Mouse (Mus musculus) cerebellum, adult (tissue): Measurements from ENCODE around the gene Kcng3.

Experiments
- ATAC-seq: cut with Nextera tagmentation; 2 replicates; pipeline ENCODE4 v1.9.2; 2017; ENCODE audit warnings: mild to moderate bottlenecking, moderate library complexity, mixed read lengths; ENCODE audit not compliant: insufficient number of reproducible peaks, low FRiP score, low TSS enrichment

The Kcng3 gene

GRCm38 (mm10) chr17:83562153-83563010, 69.3 kb downstream of the Kcng3 start:
- ATAC-seq = no peak

- ATAC-seq = no peak
Observed at GRCm38 (mm10) chr17:83559081-83559480, 72.6 kb downstream of the Kcng3 start.

DNA sequence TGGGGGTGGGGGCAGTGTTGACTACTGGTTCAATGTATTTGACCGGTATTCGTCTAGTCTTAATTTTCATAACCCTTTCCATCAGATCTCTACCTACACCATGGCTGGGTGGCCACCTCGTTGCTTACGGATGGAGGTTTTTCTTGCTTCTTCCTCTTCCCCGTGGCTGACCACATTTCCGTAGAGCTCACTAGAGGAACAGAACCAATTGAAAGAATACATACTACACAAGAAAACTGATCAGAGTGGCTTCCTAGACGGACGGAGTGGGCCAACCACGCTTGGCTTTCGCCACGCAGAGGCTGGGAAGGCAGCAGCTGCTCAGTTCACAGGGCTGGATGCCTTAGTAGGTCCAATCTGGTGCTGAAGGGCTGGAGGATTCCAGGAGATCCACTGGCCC, 75.9 kb downstream of the Kcng3 start:
- no peak for ATAC-seq

DNA sequence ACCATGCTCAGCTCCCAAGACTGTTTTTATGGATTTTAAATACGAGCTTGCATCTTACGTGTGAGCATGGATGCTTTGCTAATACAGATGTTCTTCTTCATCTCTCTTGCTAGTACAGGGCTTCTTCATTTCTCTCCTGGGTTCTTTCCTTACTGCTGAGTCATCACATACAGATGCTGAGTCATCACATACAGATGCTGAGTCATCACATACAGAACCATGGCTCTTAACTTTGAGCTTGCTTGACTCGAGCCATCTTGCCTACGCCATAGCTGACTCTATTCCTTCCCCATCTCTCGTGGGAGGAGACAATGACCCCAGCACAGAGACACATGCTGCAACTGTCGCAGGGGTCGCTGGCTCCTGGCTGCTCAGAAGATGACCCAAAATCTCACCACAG, 76.7 kb downstream of the Kcng3 start:
- ATAC-seq = no peak

DNA sequence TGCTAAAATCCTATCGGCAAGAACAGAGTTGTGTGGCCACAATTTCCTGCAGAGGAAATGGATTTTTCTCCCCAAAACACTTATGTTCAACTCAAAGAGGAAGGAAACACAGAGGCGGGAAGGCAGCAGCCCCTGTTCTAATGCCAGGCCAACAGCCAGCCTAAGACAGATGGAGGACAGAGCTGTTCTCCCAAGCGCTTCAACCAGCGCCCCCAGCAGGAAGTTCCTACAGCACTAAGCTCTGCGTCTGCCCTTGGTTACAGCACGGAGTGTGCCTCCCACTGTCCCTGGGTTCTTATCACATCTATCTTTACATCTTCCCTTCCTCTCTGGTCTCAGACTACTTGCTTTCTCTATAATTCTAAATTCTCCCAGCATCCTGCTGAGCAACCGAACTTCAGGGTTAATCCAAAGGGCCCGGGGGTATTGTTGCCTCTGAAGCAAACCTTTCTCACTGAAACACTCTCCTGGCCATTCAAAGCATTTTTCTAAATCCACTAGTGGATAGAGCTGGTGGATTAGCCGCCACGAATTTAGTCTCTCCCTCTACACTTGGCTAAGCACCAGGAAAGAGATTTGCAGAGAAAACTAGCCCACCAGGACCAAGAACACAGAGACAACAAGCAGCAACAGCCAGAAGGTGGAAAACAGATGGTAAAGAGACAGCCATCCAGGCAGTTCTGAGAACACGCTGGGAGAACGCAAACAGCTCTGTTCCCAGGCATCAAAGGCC, 83.0 kb downstream of the Kcng3 start:
- ATAC-seq = peak; percentile 71

GRCm38 (mm10) chr17:83547145-83547544, 84.5 kb downstream of the Kcng3 start:
- no peak for ATAC-seq

DNA sequence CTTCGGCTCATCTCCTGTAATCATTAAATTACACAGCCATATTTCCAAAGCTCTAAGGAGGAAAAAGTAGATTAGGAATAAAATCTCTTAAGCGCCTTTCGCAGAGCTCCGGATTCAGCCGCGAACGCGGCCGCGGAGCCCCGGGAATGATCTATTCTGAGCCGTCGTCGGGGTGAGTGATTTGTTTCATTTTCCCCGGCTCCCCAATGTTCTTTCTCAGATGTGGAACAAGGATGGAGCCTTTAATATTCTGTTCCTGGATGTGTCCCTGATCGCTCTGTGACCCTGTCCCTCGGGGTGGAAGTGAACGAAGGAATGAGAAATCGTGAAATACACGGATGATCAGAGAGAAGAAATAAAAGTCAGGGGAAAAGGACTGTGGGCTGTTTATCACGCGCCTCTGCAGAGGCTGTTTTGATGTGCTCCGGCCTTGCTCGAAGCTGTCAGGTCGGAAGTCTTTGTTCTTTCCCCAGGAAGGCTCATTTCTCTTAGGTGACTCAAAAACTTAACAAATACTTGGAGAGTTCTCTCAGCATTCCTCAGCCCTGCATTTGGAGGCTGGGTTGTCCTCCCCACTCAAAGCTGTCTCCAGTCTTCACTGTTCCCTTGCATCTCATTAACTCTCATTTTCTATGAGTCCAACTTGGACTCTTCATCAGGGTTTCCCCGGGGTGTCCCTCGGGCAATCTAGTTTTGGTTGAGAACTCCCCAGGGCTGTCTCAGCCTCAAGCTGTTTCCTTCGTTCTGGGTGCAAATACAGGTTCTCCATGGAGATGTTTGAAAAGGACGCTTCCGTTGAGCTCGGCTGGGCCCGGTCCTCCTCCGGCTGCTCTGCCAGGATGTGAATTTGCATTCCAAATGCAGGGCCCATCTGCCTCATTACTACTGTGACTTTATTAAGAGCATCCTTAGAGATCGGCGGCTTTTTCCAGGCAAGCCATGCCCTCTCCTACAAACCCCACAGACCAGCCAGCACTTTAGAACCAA, 85.6 kb downstream of the Kcng3 start:
- ATAC-seq = no peak

DNA sequence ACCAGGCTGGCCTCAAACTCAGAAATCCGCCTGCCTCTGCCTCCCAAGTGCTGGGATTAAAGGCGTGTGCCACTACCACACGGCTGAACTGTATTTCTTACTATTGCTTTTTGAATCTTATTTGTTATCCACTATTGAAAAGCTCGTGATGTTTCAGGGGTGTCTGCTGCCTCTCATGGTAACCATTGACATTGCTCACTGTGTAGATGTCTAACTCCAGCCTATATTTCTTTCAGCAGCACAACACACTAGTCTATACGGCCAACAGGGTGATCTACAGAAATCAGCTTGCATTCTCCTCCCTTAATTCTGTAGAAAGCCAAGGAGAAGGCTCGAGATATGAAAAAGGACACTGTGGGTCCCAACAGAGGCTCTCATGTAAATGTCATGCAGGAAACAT, 86.4 kb downstream of the Kcng3 start:
- ATAC-seq = no peak

DNA sequence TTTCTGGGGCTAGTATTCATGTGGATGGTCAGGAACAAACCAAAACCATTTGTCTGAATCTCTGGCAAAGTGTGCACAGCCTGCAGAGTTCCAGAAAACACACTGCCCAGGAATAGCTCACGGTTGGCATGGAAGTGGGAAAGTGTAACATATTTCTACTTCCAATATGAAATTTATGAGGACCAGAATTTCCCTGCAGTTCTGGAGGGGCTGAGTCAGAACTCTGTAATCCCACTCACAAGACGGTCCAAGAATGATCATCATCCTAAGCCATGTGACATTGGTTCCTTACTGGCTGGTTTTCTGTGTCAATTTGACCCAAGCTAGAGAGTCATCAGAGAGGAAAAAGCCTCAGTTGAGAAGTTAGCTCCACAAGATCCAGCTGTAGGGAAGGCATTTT, 89.3 kb downstream of the Kcng3 start:
- ATAC-seq = no peak

DNA sequence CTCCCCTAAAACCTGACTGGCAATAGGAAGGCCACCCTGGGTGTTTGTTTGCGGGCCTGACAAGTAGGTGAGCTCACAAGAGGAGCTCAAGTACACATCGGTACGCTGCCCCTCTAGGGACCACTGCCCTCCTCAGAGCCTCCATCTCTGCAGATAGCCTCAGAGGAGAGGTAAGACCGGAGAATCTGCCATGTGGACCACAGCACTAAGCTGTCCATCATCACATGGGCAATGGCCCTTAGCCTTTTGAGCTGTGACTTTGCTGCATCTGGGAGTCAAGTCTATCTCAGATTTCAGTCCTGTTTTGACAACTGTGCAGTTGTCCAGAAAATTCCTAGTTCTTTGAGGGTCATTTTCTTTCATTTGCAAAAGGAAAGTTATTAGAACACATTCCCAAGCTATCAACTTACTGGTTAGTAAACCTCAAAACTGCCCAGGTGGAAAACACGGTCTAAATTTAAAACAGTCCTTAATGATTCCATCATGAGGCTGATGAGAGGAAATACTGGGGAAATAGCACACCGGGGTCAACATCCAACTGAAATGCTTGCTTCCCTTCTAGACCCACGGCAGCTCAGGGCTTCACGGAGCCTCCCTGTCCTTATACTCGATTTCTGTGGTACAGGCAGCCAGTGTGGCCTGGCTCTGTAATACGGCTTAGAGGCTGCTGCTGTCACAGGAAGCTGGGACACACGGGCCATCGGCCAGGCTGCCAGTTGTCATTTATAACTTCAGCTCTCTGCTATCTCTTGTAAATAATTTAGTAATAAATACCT, 92.2 kb downstream of the Kcng3 start:
- ATAC-seq = no peak

GRCm38 (mm10) chr17:83538694-83539093, 93.0 kb downstream of the Kcng3 start:
- no peak for ATAC-seq

DNA sequence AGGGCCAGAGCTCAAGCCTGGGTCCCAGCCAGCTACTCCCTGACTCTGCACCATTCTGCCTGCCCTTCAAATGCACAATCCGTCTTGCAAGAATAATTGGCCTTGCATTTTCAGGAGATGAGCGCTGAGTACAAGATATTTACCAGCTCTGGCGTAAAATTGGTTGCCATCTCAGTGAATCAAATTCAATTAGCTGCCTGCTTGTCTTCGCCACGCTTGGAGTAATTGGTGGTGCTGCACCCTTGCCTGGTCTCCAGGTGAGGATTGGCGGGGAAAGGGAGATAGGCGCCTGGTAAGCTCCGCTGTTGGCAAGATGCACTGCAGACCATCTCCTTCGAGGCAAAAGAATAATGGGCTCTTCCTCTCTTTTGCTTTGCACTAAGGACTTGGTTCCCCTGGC, 93.6 kb downstream of the Kcng3 start:
- ATAC-seq = no peak
